In the genomic region with DNA sequence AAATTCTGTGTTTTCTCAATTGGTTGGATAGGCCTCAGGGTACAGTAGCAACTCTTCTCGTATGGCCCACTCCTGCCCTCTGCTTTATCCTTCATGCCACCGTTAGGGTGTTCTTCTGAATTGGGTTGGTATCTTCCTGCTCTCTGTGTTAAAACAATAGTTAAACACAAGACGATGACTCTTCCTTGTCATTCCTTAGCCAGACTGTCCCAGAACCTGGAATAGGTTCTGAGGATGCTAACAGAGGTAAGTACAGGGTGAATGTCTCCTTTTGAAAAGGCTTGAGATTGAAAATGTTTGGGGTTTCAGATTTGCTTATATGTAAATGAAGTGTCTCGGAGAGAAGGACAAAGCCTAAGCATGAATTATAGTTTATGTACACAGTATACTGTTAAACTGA, we compare ENCODE assay signal across 16 mouse cellular contexts. TPM values are rescaled to one million over a fixed set of nuclear protein-coding genes. Genes with fewer than 3 reads are reported as not detected.
DNase-seq lines count a peak whose midpoint lies in the region; ATAC-seq and TF ChIP-seq lines count a peak whose summit lies in the region.
"Had no signal": no experiment of that assay in that cellular context is flagged by ENCODE, and none has a peak within 500 bp of the region (broad histone marks: within the 10 kb centered on the region; RNA-seq: fewer than 3 reads in every experiment).

No protein-coding gene starts in this region.

- no peaks in the 10 kb centered on the region for H3K9me3 ChIP-seq in heart, embryonic 15.5 days (replicated peaks)
- no peaks in the 10 kb centered on the region for H3K9me3 ChIP-seq in MEL (replicated peaks; ENCODE audit: insufficient read depth, low read length)
- H3K9me3 ChIP-seq: embryonic facial prominence, embryonic 13.5 days; limb, embryonic 13.5 days; midbrain, embryonic 12.5 days had no signal

- no peak overlapping the region for H3K9ac ChIP-seq in heart, embryonic 15.5 days
- peak overlapping the region; percentile 59 for H3K9ac ChIP-seq in MEL (ENCODE audit: control insufficient read depth, low read depth, low read length, poor library complexity, severe bottlenecking)
- H3K9ac ChIP-seq: embryonic facial prominence, embryonic 13.5 days; limb, embryonic 13.5 days; midbrain, embryonic 12.5 days had no signal

- no peak for TF ChIP-seq EP300 in MEL (IDR thresholded peaks at IDR 0.05; ENCODE audit: low read depth in 1 of 2, low read length in 2 of 2)

- 60% methylated on average over 4 of the region's 4 CpGs for WGBS in heart, embryonic 15.5 days

- no peak for TF ChIP-seq POLR2A in MEL (IDR thresholded peaks at IDR 0.05; ENCODE audit: control insufficient read depth in 1 of 2, insufficient read depth in 1 of 2, low read depth in 1 of 2, low read length in 2 of 2, poor library complexity in 1 of 2)

- H3K4me3 ChIP-seq in heart, embryonic 15.5 days = no peak overlapping the region
- peak overlapping the region; percentile 52 to 57 for H3K4me3 ChIP-seq in MEL (ENCODE audit: control insufficient read depth in 1 of 2, insufficient read depth in 1 of 2, low read depth in 2 of 2, low read length in 2 of 2)
- H3K4me3 ChIP-seq: embryonic facial prominence, embryonic 13.5 days; layer of hippocampus, adult 2 months; limb, embryonic 13.5 days; midbrain, embryonic 12.5 days had no signal

- intact Hi-C loops in heart, postnatal 14 days (cut with DNase I) = no loop called here

- peak overlapping the region; percentile 82 for H3K27ac ChIP-seq in heart, embryonic 15.5 days
- H3K27ac ChIP-seq in MEL (ENCODE audit: control insufficient read depth, low read depth, low read length) = peak overlapping the region; percentile 42
- H3K27ac ChIP-seq: embryonic facial prominence, embryonic 13.5 days; layer of hippocampus, adult 2 months; limb, embryonic 13.5 days; midbrain, embryonic 12.5 days had no signal

- H3K4me2 ChIP-seq in heart, embryonic 15.5 days = peak overlapping the region; percentile 56
- H3K4me2 ChIP-seq: embryonic facial prominence, embryonic 13.5 days; limb, embryonic 13.5 days; midbrain, embryonic 12.5 days had no signal

- peaks cover 7% of the 10 kb centered on the region; the same call in 1 of the 2 replicates for H3K36me3 ChIP-seq in heart, embryonic 15.5 days
- H3K36me3 ChIP-seq in MEL (ENCODE audit: control insufficient read depth in 1 of 2, insufficient read depth in 2 of 2, low read length in 2 of 2) = peaks cover 0 to 13% of the 10 kb centered on the region in 2 experiments; a peak in 3 of 4 replicates

- no peak for TF ChIP-seq RAD21 in MEL (IDR thresholded peaks at IDR 0.05; ENCODE audit: low read depth, low read length)

- no peak for TF ChIP-seq CTCF in MEL (IDR thresholded peaks at IDR 0.05 in 2 of 3, conservative IDR thresholded peaks at IDR 0.05 in 1 of 3; ENCODE audit: control insufficient read depth in 1 of 3, insufficient read depth in 1 of 3, low read depth in 2 of 3, low read length in 3 of 3, poor library complexity in 1 of 3, severe bottlenecking in 1 of 3)

- no peak for ATAC-seq in heart, embryonic 15.5 days (replicated peaks; ENCODE audit: insufficient number of reproducible peaks, insufficient read depth, low FRiP score, low read depth)
- ATAC-seq in megakaryocyte-erythroid progenitor cell, adult 5-6 weeks (replicated peaks; ENCODE audit: low FRiP score, low TSS enrichment, poor library complexity, severe bottlenecking) = 0 out of 2 replicates have a peak, but pooled peaks have one; percentile 35

- no peak for DNase-seq in heart, postnatal 14 days
- peak; percentile 21 for DNase-seq in MEL (ENCODE audit: low read depth, low spot score)
- peak; percentile 57 for DNase-seq in induced T-regulatory cell, adult 2 months (ENCODE audit: low read depth)
- no peak for DNase-seq in adrenal gland, postnatal 4 days (ENCODE audit: low spot score in 2 of 2)
- no peak for DNase-seq in adrenal gland, adult 2 months
- DNase-seq in frontal cortex, adult 2 months (ENCODE audit: extremely low spot score in 1 of 2, low spot score in 1 of 2) = no peak
- DNase-seq: cerebellum, adult 8-10 months; lung, postnatal 14 days; spleen, adult 18-20 months; thymus, postnatal 14 days had no signal

- H3K4me1 ChIP-seq in heart, embryonic 15.5 days (replicated peaks) = peaks cover 17% of the 10 kb centered on the region; the same call in 1 of the 2 replicates
- peaks cover 5 to 9% of the 10 kb centered on the region in 2 experiments; a peak in 3 of 4 replicates for H3K4me1 ChIP-seq in MEL (ENCODE audit: control insufficient read depth in 1 of 2, insufficient read depth in 2 of 2, low read length in 2 of 2)
- H3K4me1 ChIP-seq: embryonic facial prominence, embryonic 13.5 days; limb, embryonic 13.5 days; midbrain, embryonic 12.5 days had no signal

- no peaks in the 10 kb centered on the region for H3K27me3 ChIP-seq in heart, embryonic 15.5 days
- no peaks in the 10 kb centered on the region for H3K27me3 ChIP-seq in MEL (ENCODE audit: control insufficient read depth in 1 of 2, insufficient read depth in 2 of 2, low read length in 2 of 2)
- H3K27me3 ChIP-seq: embryonic facial prominence, embryonic 13.5 days; limb, embryonic 13.5 days; midbrain, embryonic 12.5 days had no signal

- peaks cover 7% of the 10 kb centered on the region for H3K79me2 ChIP-seq in MEL (ENCODE audit: control insufficient read depth, insufficient read depth, low read length, poor library complexity)

TF ChIP-seq in MEL, 35 proteins besides CTCF, POLR2A, EP300 and RAD21:
- TF ChIP-seq KAT2A (conservative IDR thresholded peaks at IDR 0.05; ENCODE audit: low read depth, low read length) = no peak
- no peak for TF ChIP-seq MAZ (IDR thresholded peaks at IDR 0.05; ENCODE audit: low read depth, low read length)
- TF ChIP-seq USF2 (IDR thresholded peaks at IDR 0.05; ENCODE audit: borderline replicate concordance in 1 of 2, insufficient read depth in 1 of 2, low read depth in 1 of 2, low read length in 2 of 2) = no peak
- TF ChIP-seq ELF1 (IDR thresholded peaks at IDR 0.05; ENCODE audit: low read depth, low read length) = no peak
- no peak for TF ChIP-seq RCOR1 (IDR thresholded peaks at IDR 0.05; ENCODE audit: low read depth, low read length)

RNA-seq across cellular contexts. Expression of gene Eea1, which starts 30.9 kb away (rescaled TPM):
- polyA plus RNA-seq in heart, embryonic 15.5 days (2015; fragmentation: Nextera tagmentation; extraction: Ambion mirVana) = 17.4 and 18.4 TPM in 2 replicates
- total RNA-seq in heart, postnatal 14 days (2021) = 10 to 100 TPM; 31.7 TPM
- 10.2 and 10.7 TPM in 2 replicates for total RNA-seq in MEL (2012; rRNA removed)
- 10 to 100 TPM in 1 of 2 experiments, 1 to 10 TPM in 1; 9.2 to 43.5 TPM for polyA plus RNA-seq in MEL (2012; ENCODE audit: insufficient read depth in 1 of 2, insufficient read length in 2 of 2, low read depth in 1 of 2, low replicate concordance in 2 of 2, missing spikeins in 1 of 2)
- 24.1 and 27.6 TPM in 2 replicates for total RNA-seq in megakaryocyte-erythroid progenitor cell, adult 5-6 weeks (2014; fragmentation: Nextera tagmentation)
- 39.7 and 39.9 TPM in 2 replicates for total RNA-seq in megakaryocyte-erythroid progenitor cell, adult 5-6 weeks (2017)
- total RNA-seq in adrenal gland, postnatal 4 days (2021) = 10 to 100 TPM; 29.4 to 33.9 TPM
- 10 to 100 TPM; 21.7 to 38.0 TPM for total RNA-seq in adrenal gland, adult 2 months (2021)
- polyA plus RNA-seq in adrenal gland, adult 2 months (2012; rRNA removed) = 3.1 and 4.9 TPM in 2 replicates
- polyA plus RNA-seq in frontal cortex, adult 2 months (2012; rRNA removed) = 13.3 and 14.9 TPM in 2 replicates

Comparison
In these comparisons a context has a peak if more than half of its experiments do, and no peak if none do; other contexts are left out.
1. DNase-seq: peak in MEL (single experiment) and induced T-regulatory cell, adult 2 months (single experiment); none in heart, postnatal 14 days (0 of 2), adrenal gland, postnatal 4 days (0 of 2), adrenal gland, adult 2 months (single experiment) and frontal cortex, adult 2 months (0 of 2).